Mouse (Mus musculus) midbrain, embryonic 13.5 days (tissue): ENCODE measurements around the gene Gtpbp10. TPM values are rescaled to one million over a fixed set of nuclear protein-coding genes. Genes with fewer than 3 reads are reported as not detected.

Experiments
- ATAC-seq: fragments of 200-750 bp; cut with Nextera tagmentation; 2 replicates; pipeline ENCODE4 v1.8.0; 2017; ENCODE audit warnings: mild to moderate bottlenecking, moderate TSS enrichment, moderate library complexity
- H3K27ac ChIP-seq: fragments of 300-500 bp; sonication (generic); 2 replicates; pipeline ENCODE4 v1.5.1; 2015; ENCODE audit warnings: inconsistent platforms, mild to moderate bottlenecking, moderate library complexity
- H3K27me3 ChIP-seq: fragments of 300-500 bp; sonication (generic); 2 replicates; pipeline ENCODE4 v1.6.1; 2015; ENCODE audit warnings: mild to moderate bottlenecking, inconsistent platforms
- H3K36me3 ChIP-seq: fragments of 300-500 bp; sonication (generic); 2 replicates; pipeline ENCODE4 v1.6.1; 2015; ENCODE audit warnings: mild to moderate bottlenecking, inconsistent platforms
- H3K4me1 ChIP-seq: fragments of 300-500 bp; sonication (generic); replicated peaks from 2 replicates; pipeline ENCODE4 v1.6.1; 2015; ENCODE audit warnings: inconsistent platforms
- H3K4me2 ChIP-seq: fragments of 300-500 bp; sonication (generic); replicated peaks from 2 replicates; pipeline ENCODE4 v1.6.1; 2015; ENCODE audit warnings: moderate library complexity, mild to moderate bottlenecking, inconsistent platforms
- H3K4me3 ChIP-seq: fragments of 300-500 bp; sonication (generic); replicated peaks from 2 replicates; pipeline ENCODE4 v1.5.1; 2015; ENCODE audit warnings: mild to moderate bottlenecking, inconsistent platforms
- H3K9ac ChIP-seq: fragments of 300-500 bp; sonication (generic); replicated peaks from 2 replicates; pipeline ENCODE4 v1.6.1; 2015; ENCODE audit warnings: mild to moderate bottlenecking, inconsistent platforms
- H3K9me3 ChIP-seq: fragments of 300-500 bp; sonication (generic); 2 replicates; pipeline ENCODE4 v1.6.1; 2016; ENCODE audit warnings: mild to moderate bottlenecking, inconsistent platforms
- WGBS: fragments of 180-500 bp; shearing (Covaris S2); methylation state at CpG from one replicate; pipeline ENCODE4 v1.1.7; 2015; 5-methylcytosine and 5-hydroxymethylcytosine counted together
- polyA plus RNA-seq: library from polyadenylated mRNA; unstranded; fragments of >200 nt; fragmentation: Nextera tagmentation; extraction: Ambion mirVana; gene quantifications from 2 replicates; pipeline ENCODE4 v1.2.1, GENCODE M21; 2015

The Gtpbp10 gene
- polyA plus RNA-seq, 1 experiment from 2014 or later: 26.3 TPM

DNA sequence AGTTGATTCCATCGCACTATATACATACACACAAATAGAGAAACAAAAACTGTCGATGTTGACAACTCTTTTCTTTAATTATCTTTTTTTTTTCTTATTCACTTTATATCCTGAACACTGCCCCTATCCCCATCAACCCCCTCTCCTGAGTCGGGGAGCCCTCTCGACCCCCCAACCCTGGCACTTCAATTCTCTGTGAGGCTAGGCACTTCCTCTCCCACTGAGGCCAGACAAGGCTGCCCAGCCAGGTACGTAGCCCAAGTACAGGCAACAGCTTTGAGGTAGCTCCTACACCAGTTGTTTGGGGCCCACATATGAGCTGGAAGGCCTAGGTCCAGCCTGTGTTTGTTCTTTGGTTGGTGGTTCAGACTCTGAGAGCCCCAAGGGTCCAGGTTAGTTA is 43.9 kb downstream of the Gtpbp10 start:
- H3K9ac ChIP-seq: no peak overlapping the region
- peak overlapping the region; percentile 83 for H3K4me2 ChIP-seq
- no peak overlapping the region for H3K27ac ChIP-seq
- H3K9me3 ChIP-seq: no peaks in the 10 kb centered on the region
- no peak for ATAC-seq
- H3K36me3 ChIP-seq: 0 out of 2 replicates have a peak, but pooled peaks cover 3% of the 10 kb centered on the region
- H3K4me1 ChIP-seq: peaks cover 7% of the 10 kb centered on the region
- H3K27me3 ChIP-seq: no peaks in the 10 kb centered on the region
- WGBS: 77% methylated on average over 5 of the region's 5 CpGs
- H3K4me3 ChIP-seq: peak overlapping the region; percentile 77; the same call in 1 of the 2 replicates

DNA sequence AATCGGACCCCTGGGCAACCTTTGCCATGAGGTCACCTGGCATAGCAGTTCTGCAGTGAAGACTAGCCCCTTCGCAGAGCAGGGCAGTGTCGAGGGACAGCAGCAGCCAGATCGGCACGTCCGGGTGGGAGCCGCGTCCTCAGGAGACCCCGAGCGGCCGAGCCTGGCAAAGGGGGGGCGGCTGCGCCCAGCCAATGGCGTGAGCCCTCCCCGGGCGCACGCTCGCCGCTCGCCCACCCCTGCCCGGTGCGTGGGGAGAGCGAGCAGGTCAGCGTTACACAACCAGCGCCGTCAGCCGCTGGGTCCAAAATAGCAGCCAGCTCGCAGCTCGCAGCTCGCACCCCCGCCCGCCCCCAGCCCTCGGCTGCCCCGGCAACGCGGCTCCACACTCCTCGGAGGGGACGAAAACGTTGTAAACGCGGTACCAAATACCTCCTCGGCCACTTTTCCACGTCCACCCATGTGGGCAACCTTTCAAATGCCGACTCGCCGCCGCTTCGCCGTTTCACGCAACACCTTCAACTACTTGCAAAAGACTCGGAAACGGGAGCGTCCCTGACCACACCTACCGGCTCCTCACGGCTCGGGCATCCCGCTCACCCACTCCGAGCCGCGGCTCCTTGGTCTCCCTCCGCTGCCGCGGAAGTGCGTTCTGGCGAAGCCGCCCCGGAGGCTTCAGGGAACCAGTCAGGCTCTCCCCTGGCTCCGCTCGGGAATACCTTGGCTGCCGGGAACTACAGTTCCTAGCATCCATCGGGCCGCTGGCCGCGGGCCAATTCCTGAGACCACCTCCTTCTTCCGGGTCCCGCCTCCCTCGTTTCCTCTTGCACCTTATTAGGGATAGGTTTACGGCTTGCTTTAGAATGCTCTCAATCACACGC is 44.9 kb downstream of the Gtpbp10 start, which contains the start of gene Cldn12:
TSS of gene Cldn12 (minus strand) at position 763 of the 881 bp plus-strand sequence.
- peak within 1 kb of the TSS; percentile 83 for H3K4me2 ChIP-seq
- H3K9ac ChIP-seq: peak within 1 kb of the TSS; percentile 76
- under 1% methylated on average over 78 of the region's 79 CpGs for WGBS
- H3K27me3 ChIP-seq: no peaks in the 10 kb centered on the region
- peak within 1 kb of the TSS; percentile 85 for H3K27ac ChIP-seq
- 0 out of 2 replicates have a peak, but pooled peaks cover 3% of the 10 kb centered on the region for H3K36me3 ChIP-seq
- peak; percentile 98 for ATAC-seq
- peak within 1 kb of the TSS; percentile 77 for H3K4me3 ChIP-seq
- H3K9me3 ChIP-seq: no peaks in the 10 kb centered on the region
- H3K4me1 ChIP-seq: peaks cover 8% of the 10 kb centered on the region

- peaks cover 21% of the 10 kb centered on the region for H3K4me1 ChIP-seq
Measured at GRCm38 (mm10) chr5:5511401-5511800, 47.9 kb downstream of the Gtpbp10 start.

DNA sequence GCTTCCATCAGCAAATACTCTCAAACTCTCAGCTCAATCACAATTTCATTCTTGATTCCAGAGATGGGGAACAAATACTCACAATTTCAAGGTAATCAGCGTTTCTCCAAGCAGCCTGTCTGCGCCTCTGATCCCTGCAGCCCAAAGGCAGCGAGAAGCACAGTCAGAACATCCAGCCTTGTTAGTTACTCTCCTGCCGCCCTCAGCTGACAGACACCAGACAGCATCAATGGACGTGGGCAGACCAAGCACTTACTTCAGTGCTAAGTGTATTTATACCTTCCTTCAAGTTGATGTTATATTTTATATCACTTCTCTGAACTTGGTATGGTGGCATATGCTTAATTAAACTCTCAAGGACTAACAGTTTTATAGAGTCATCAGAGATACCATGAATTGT is 48.3 kb downstream of the Gtpbp10 start:
- Histone ChIP-seq H3K27me3 (no peaks in the 10 kb centered on the region), H3K27ac (no peak overlapping the region), H3K4me2 (no peak overlapping the region), H3K4me1 (peaks cover 21% of the 10 kb centered on the region), H3K4me3 (no peak overlapping the region), H3K36me3 (0 out of 2 replicates have a peak, but pooled peaks cover 9% of the 10 kb centered on the region), H3K9ac (no peak overlapping the region), H3K9me3 (no peaks in the 10 kb centered on the region)
- WGBS: 65% methylated on average over 5 of the region's 5 CpGs
- no peak for ATAC-seq

More at GRCm38 (mm10) chr5:5511401-5511800, 47.9 kb downstream of the Gtpbp10 start:
- Histone ChIP-seq H3K9me3 (no peaks in the 10 kb centered on the region), H3K9ac (no peak overlapping the region), H3K36me3 (0 out of 2 replicates have a peak, but pooled peaks cover 9% of the 10 kb centered on the region), H3K4me3 (no peak overlapping the region), H3K27ac (no peak overlapping the region), H3K27me3 (no peaks in the 10 kb centered on the region), H3K4me2 (no peak overlapping the region)
- ATAC-seq: no peak
- WGBS: 85% methylated on average over 3 of the region's 3 CpGs

DNA sequence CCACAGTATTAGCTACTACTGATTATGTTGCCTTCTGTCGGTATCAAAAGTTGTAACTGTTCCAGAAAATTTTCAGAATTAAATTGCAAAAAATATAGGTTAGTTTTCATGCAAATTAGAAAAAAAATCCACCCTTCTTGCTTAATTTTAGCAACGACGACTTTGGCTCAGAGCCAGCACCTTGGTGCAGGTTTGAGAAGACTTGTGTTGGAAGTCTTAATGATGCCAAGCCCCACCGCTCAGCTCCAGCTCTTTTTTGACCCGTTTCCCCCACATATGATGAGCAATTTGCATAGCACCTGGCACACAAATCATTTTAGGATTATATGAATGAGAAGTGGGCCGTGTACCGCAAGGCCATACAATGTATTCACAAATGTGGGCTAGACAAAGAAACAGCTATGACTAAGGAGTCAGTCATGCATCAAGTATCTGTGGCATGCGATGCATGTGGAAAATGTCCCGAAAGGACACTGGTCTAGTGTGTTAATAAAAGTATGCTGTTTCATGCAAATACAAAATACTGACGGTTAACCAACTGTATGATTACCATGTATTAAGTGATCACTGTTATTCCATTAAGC is 48.9 kb downstream of the Gtpbp10 start:
- Histone ChIP-seq H3K9ac (no peak overlapping the region), H3K4me1 (peaks cover 21% of the 10 kb centered on the region), H3K27me3 (no peaks in the 10 kb centered on the region), H3K27ac (no peak overlapping the region), H3K4me3 (no peak overlapping the region), H3K4me2 (no peak overlapping the region), H3K9me3 (no peaks in the 10 kb centered on the region), H3K36me3 (0 out of 2 replicates have a peak, but pooled peaks cover 9% of the 10 kb centered on the region)
- 51% methylated on average over 10 of the region's 10 CpGs for WGBS
- no peak for ATAC-seq

GRCm38 (mm10) chr5:5508231-5508630 is 51.1 kb downstream of the Gtpbp10 start:
- H3K4me3 ChIP-seq: no peak overlapping the region
- H3K4me1 ChIP-seq: peaks cover 15% of the 10 kb centered on the region
- ATAC-seq: peak; percentile 62
- peak overlapping the region; percentile 12; the same call in 1 of the 2 replicates for H3K27ac ChIP-seq
- 80% methylated on average over 10 of the region's 10 CpGs for WGBS
- peak overlapping the region; percentile 38 for H3K4me2 ChIP-seq
- no peaks in the 10 kb centered on the region for H3K27me3 ChIP-seq
- H3K9ac ChIP-seq: no peak overlapping the region
- no peaks in the 10 kb centered on the region for H3K9me3 ChIP-seq
- peaks cover 13% of the 10 kb centered on the region; the same call in 1 of the 2 replicates for H3K36me3 ChIP-seq

DNA sequence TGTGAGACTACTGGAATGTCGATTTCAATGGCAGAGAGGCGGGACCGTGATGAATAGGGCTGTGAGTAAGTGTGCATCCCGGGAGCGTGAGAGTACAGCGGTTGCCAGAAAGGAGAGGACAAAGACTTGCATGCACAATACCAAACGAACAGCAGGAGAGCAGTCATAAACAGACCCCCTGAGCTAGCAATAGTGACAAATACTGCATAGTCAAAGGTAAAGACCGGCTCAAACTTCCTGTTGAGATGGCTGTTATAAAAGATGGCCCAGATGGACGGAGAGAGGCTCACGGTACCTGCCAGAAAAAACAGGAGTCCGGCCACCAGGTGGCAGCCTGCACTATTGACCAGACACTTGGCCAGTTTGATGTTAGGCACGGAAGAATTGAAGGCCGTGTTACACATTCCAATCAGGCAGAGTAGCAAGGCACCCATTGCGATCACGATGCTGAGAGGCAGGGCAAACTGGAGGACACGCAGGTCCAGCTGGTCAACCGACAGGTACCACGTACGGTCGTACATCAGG is 51.6 kb downstream of the Gtpbp10 start:
- Histone ChIP-seq H3K36me3 (peaks cover 13% of the 10 kb centered on the region; the same call in 1 of the 2 replicates), H3K4me3 (peak overlapping the region; percentile 13; the same call in 1 of the 2 replicates), H3K9ac (0 out of 2 replicates have a peak overlapping the region, but pooled peaks have one; percentile 28), H3K4me1 (peaks cover 15% of the 10 kb centered on the region), H3K4me2 (peak overlapping the region; percentile 38), H3K27ac (peak overlapping the region; percentile 12; the same call in 1 of the 2 replicates), H3K27me3 (no peaks in the 10 kb centered on the region), H3K9me3 (no peaks in the 10 kb centered on the region)
- 25% methylated on average over 20 of the region's 20 CpGs for WGBS
- peak; percentile 86 for ATAC-seq

- Histone ChIP-seq H3K36me3 (peaks cover 10% of the 10 kb centered on the region; the same call in 1 of the 2 replicates), H3K4me3 (no peak overlapping the region), H3K27ac (no peak overlapping the region), H3K9ac (no peak overlapping the region), H3K9me3 (no peaks in the 10 kb centered on the region), H3K4me1 (peaks cover 12% of the 10 kb centered on the region), H3K27me3 (no peaks in the 10 kb centered on the region), H3K4me2 (no peak overlapping the region)
- ATAC-seq: no peak
- WGBS: 89% methylated on average over 13 of the region's 13 CpGs
Measured at GRCm38 (mm10) chr5:5504456-5504855, 54.9 kb downstream of the Gtpbp10 start.

DNA sequence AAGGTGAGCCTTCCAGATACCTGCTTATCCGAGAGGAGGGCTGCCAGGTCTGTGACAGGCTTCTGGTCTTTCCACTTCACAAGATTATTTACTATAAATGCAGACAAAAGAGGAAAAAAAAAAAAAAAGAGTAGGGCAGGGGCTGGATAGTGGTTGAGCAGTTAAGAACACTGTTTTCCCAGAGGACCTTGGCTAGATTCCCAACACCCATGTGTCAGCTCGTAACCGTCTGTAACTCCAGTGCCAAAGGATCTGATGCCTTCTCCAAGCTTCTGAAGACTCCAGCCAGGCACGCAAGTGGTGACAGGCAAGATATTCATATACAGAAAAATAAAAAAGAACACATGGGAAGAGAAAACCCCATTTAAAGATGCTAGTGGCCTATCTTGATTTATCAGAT is 56.0 kb downstream of the Gtpbp10 start:
- no peaks in the 10 kb centered on the region for H3K9me3 ChIP-seq
- H3K4me3 ChIP-seq: no peak overlapping the region
- WGBS: 93% methylated on average over 4 of the region's 4 CpGs
- H3K27me3 ChIP-seq: no peaks in the 10 kb centered on the region
- no peak for ATAC-seq
- H3K9ac ChIP-seq: no peak overlapping the region
- no peak overlapping the region for H3K4me2 ChIP-seq
- H3K4me1 ChIP-seq: peaks cover 12% of the 10 kb centered on the region
- peaks cover 10% of the 10 kb centered on the region; the same call in 1 of the 2 replicates for H3K36me3 ChIP-seq
- H3K27ac ChIP-seq: no peak overlapping the region

GRCm38 (mm10) chr5:5501583-5501982 is 57.8 kb downstream of the Gtpbp10 start:
- no peak overlapping the region for H3K27ac ChIP-seq
- no peak for ATAC-seq
- peaks cover 4% of the 10 kb centered on the region; the same call in 1 of the 2 replicates for H3K36me3 ChIP-seq
- no peak overlapping the region for H3K4me3 ChIP-seq
- H3K4me2 ChIP-seq: no peak overlapping the region
- H3K4me1 ChIP-seq: no peaks in the 10 kb centered on the region; the same call in 1 of the 2 replicates
- H3K9me3 ChIP-seq: no peaks in the 10 kb centered on the region
- no peaks in the 10 kb centered on the region for H3K27me3 ChIP-seq
- no peak overlapping the region for H3K9ac ChIP-seq
- WGBS: 91% methylated on average over 2 of the region's 2 CpGs

DNA sequence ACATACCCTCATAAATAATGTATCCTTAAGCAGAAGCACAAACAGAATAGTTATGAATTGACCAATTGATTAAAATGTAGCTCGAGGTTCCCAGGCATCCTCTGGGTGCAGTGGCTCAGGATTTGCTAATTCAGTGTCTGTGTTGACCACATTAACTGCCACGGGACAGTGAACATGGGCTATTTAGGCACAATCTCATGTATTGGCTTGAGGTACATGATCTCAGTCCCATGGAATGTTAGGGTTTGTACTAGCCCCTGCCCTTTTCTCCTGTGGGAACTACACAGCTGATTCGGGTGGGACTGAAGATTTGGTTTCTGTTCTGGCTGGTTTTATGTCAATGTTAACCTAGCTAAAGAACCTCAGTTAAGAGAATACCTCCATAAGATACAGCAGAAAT is 62.9 kb downstream of the Gtpbp10 start:
- 41% methylated on average over 3 of the region's 3 CpGs for WGBS
- H3K9ac ChIP-seq: no peak overlapping the region
- H3K9me3 ChIP-seq: no peaks in the 10 kb centered on the region
- no peak overlapping the region for H3K4me3 ChIP-seq
- peaks cover 4% of the 10 kb centered on the region; the same call in 1 of the 2 replicates for H3K4me1 ChIP-seq
- no peak overlapping the region for H3K4me2 ChIP-seq
- H3K27me3 ChIP-seq: 0 out of 2 replicates have a peak, but pooled peaks cover 2% of the 10 kb centered on the region
- H3K27ac ChIP-seq: peak overlapping the region; percentile 25; the same call in 1 of the 2 replicates
- H3K36me3 ChIP-seq: no peaks in the 10 kb centered on the region
- peak; percentile 49; the same call in 1 of the 2 replicates for ATAC-seq
